Mouse (Mus musculus) megakaryocyte, embryonic 14.5 days (primary cell): ENCODE data around the gene Atoh7.

Experiments used
- FLI1 ChIP-seq: IDR thresholded peaks from 2 replicates; pipeline ENCODE4 v1.6.1; 2012; ENCODE audit warnings: low read length, inconsistent platforms, mixed read lengths
- GATA1 ChIP-seq: IDR thresholded peaks from 3 replicates; pipeline ENCODE4 v1.6.1; 2012; ENCODE audit warnings: mixed read lengths, low read length, inconsistent platforms, borderline replicate concordance

DNA sequence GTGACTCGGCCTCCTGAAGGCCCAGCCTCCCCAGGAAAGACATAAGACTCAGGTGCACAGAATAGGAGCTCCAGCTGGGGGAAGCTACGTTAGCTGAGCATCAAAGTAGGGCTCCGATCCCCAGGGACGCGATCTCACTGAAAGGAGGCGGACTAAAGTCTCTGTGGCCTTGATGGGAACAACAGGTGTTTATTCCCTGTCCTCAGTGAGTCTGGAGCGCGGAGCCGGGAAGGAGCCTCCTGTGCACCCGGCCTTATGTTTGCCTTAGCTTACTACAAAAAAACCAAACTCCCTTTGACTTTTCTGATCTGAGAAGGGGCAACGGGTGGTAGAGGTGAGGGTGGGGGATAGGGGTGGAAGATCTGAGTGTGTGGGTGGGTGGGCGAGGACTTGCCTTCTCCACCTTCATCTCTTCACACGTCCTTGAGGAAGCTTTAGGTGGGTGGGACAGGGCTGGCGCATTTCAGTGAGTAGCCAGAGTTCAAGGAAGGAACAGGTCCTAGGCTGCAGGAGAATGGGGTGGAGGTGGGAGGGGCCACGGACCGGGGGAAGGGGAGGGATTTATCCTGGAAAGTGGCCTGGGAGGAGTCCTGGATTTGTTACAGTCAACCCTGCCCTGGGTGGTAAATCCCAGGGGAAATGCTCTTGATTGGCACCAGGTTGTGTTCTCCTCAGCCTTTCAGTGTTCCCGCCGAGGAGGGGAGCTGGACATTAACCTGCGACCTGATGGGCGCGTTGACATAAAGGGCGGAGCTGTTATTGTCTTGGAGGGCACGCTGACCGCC is 42.3 kb upstream of the Atoh7 start:
- TF ChIP-seq FLI1 = no peak
- no peak for TF ChIP-seq GATA1
